Mouse (Mus musculus) liver, embryonic 15.5 days (tissue): ENCODE data around the gene Cope. TPM values are rescaled to one million over a fixed set of nuclear protein-coding genes. Genes with fewer than 3 reads are reported as not detected.

ENCODE experiments used
- ATAC-seq: fragments of 200-750 bp; cut with Nextera tagmentation; 2 replicates; pipeline ENCODE4 v1.8.0; 2017; ENCODE audit warnings: moderate number of reproducible peaks, mild to moderate bottlenecking, moderate library complexity; ENCODE audit not compliant: insufficient read depth
- H3K27ac ChIP-seq: fragments of 300-500 bp; sonication (generic); replicated peaks from 2 replicates; pipeline ENCODE4 v1.5.1; 2015; ENCODE audit warnings: mild to moderate bottlenecking, inconsistent platforms
- H3K27me3 ChIP-seq: fragments of 300-500 bp; sonication (generic); 2 replicates; pipeline ENCODE4 v1.6.1; 2015; ENCODE audit warnings: mild to moderate bottlenecking, inconsistent platforms
- H3K36me3 ChIP-seq: fragments of 300-500 bp; sonication (generic); replicated peaks from 2 replicates; pipeline ENCODE4 v1.6.1; 2015; ENCODE audit warnings: moderate library complexity, mild to moderate bottlenecking, inconsistent platforms
- H3K4me1 ChIP-seq: fragments of 300-500 bp; sonication (generic); replicated peaks from 2 replicates; pipeline ENCODE4 v1.6.1; 2015; ENCODE audit warnings: inconsistent platforms
- H3K4me2 ChIP-seq: fragments of 300-500 bp; sonication (generic); 2 replicates; pipeline ENCODE4 v1.6.1; 2015; ENCODE audit warnings: moderate library complexity, mild to moderate bottlenecking, inconsistent platforms
- H3K4me3 ChIP-seq: fragments of 300-500 bp; sonication (generic); replicated peaks from 2 replicates; pipeline ENCODE4 v1.5.1; 2015; ENCODE audit warnings: mild to moderate bottlenecking, inconsistent platforms
- H3K9ac ChIP-seq: fragments of 300-500 bp; sonication (generic); 2 replicates; pipeline ENCODE4 v1.6.1; 2015; ENCODE audit warnings: moderate library complexity, mild to moderate bottlenecking, inconsistent platforms
- H3K9me3 ChIP-seq: fragments of 300-500 bp; sonication (generic); replicated peaks from 2 replicates; pipeline ENCODE4 v1.6.1; 2016; ENCODE audit warnings: inconsistent platforms
- WGBS: fragments of 180-500 bp; shearing (Covaris S2); methylation state at CpG from one replicate; pipeline ENCODE4 v1.1.7; 2015; ENCODE audit warnings: mixed read lengths; ENCODE audit not compliant: insufficient replicate concordance; 5-methylcytosine and 5-hydroxymethylcytosine counted together
- polyA plus RNA-seq: library from polyadenylated mRNA; unstranded; fragments of >200 nt; fragmentation: Nextera tagmentation; extraction: Ambion mirVana; gene quantifications from 2 replicates; pipeline ENCODE4 v1.2.1, GENCODE M21; 2015

Cope gene
- 190 and 246 TPM in 2 replicates for polyA plus RNA-seq

GRCm38 (mm10) chr8:70302358-70302890, at the start of gene Cope, which contains the start of gene Ddx49:
TSS of gene Cope (plus strand) at chr8:70302518.
TSS of gene Ddx49 (minus strand) at chr8:70302489.
- Histone ChIP-seq H3K36me3 (peaks cover 55% of the 10 kb centered on the region), H3K27me3 (no peaks in the 10 kb centered on the region), H3K9me3 (no peaks in the 10 kb centered on the region), H3K4me3 (peak within 1 kb of the TSS; percentile 87), H3K4me2 (peak within 1 kb of the TSS; percentile 82), H3K27ac (peak within 1 kb of the TSS; percentile 71), H3K4me1 (peaks cover 40% of the 10 kb centered on the region), H3K9ac (peak within 1 kb of the TSS; percentile 85)
- peak; percentile 89 for ATAC-seq
- under 1% methylated on average over 40 of the region's 40 CpGs for WGBS

GRCm38 (mm10) chr8:70254628-70255027, 47.7 kb upstream of the Cope start:
- H3K36me3 ChIP-seq: peaks cover 99% of the 10 kb centered on the region

GRCm38 (mm10) chr8:70257456-70257855, 44.9 kb upstream of the Cope start:
- Histone ChIP-seq H3K27ac (no peak overlapping the region), H3K4me2 (no peak overlapping the region), H3K4me1 (peaks cover 39% of the 10 kb centered on the region), H3K9ac (no peak overlapping the region), H3K36me3 (peaks cover 98% of the 10 kb centered on the region), H3K4me3 (no peak overlapping the region), H3K9me3 (no peaks in the 10 kb centered on the region), H3K27me3 (no peaks in the 10 kb centered on the region)
- WGBS: 77% methylated on average over 3 of the region's 3 CpGs
- ATAC-seq: no peak

More at GRCm38 (mm10) chr8:70254628-70255027, 47.7 kb upstream of the Cope start:
- no peak for ATAC-seq
- Histone ChIP-seq H3K4me3 (no peak overlapping the region), H3K27ac (no peak overlapping the region), H3K4me2 (no peak overlapping the region), H3K9me3 (no peaks in the 10 kb centered on the region), H3K27me3 (no peaks in the 10 kb centered on the region), H3K4me1 (peaks cover 15% of the 10 kb centered on the region), H3K9ac (no peak overlapping the region)
- 65% methylated on average over 1 of the region's 1 CpGs for WGBS

- Histone ChIP-seq H3K4me2 (no peak overlapping the region), H3K9ac (no peak overlapping the region), H3K4me3 (no peak overlapping the region), H3K36me3 (peaks cover 98% of the 10 kb centered on the region), H3K4me1 (peaks cover 39% of the 10 kb centered on the region), H3K27ac (peak overlapping the region; percentile 72), H3K27me3 (no peaks in the 10 kb centered on the region), H3K9me3 (no peaks in the 10 kb centered on the region)
- WGBS: 51% methylated on average over 5 of the region's 5 CpGs
- peak; percentile 55; the same call in 1 of the 2 replicates for ATAC-seq
These were observed 43.7 kb upstream of the Cope start for GRCm38 (mm10) chr8:70258600-70258999.

- WGBS: 27% methylated on average over 2 of the region's 2 CpGs
- H3K36me3 ChIP-seq: peaks cover 98% of the 10 kb centered on the region
- ATAC-seq: peak; percentile 73
- no peak overlapping the region; the same call in 1 of the 2 replicates for H3K4me2 ChIP-seq
- peak overlapping the region; percentile 72 for H3K27ac ChIP-seq
- H3K9me3 ChIP-seq: no peaks in the 10 kb centered on the region
- H3K4me1 ChIP-seq: peaks cover 39% of the 10 kb centered on the region
- H3K9ac ChIP-seq: no peak overlapping the region
- no peaks in the 10 kb centered on the region for H3K27me3 ChIP-seq
- no peak overlapping the region for H3K4me3 ChIP-seq
These were observed 43.3 kb upstream of the Cope start for GRCm38 (mm10) chr8:70259043-70259442.

GRCm38 (mm10) chr8:70267674-70268073, 34.6 kb upstream of the Cope start:
- no peaks in the 10 kb centered on the region for H3K9me3 ChIP-seq
- peak; percentile 62 for ATAC-seq
- H3K4me2 ChIP-seq: no peak overlapping the region
- no peak overlapping the region for H3K9ac ChIP-seq
- H3K4me3 ChIP-seq: no peak overlapping the region
- peak overlapping the region; percentile 17; the same call in 1 of the 2 replicates for H3K27ac ChIP-seq
- no peaks in the 10 kb centered on the region for H3K27me3 ChIP-seq
- 22% methylated on average over 3 of the region's 3 CpGs for WGBS
- peaks cover 41% of the 10 kb centered on the region for H3K4me1 ChIP-seq
- peaks cover 29% of the 10 kb centered on the region for H3K36me3 ChIP-seq

GRCm38 (mm10) chr8:70268311-70268710, 34.0 kb upstream of the Cope start:
- 47% methylated on average over 5 of the region's 5 CpGs for WGBS
- Histone ChIP-seq H3K4me1 (peaks cover 47% of the 10 kb centered on the region), H3K27me3 (no peaks in the 10 kb centered on the region), H3K9ac (no peak overlapping the region; the same call in 1 of the 2 replicates), H3K9me3 (no peaks in the 10 kb centered on the region), H3K27ac (peak overlapping the region; percentile 17; the same call in 1 of the 2 replicates), H3K4me3 (no peak overlapping the region), H3K4me2 (peak overlapping the region; percentile 5; the same call in 1 of the 2 replicates), H3K36me3 (peaks cover 22% of the 10 kb centered on the region)
- no peak for ATAC-seq

GRCm38 (mm10) chr8:70268799-70269565, 33.3 kb upstream of the Cope start:
- Histone ChIP-seq H3K27ac (no peak overlapping the region; the same call in 1 of the 2 replicates), H3K9ac (no peak overlapping the region; the same call in 1 of the 2 replicates), H3K4me3 (no peak overlapping the region), H3K27me3 (no peaks in the 10 kb centered on the region), H3K4me2 (0 out of 2 replicates have a peak overlapping the region, but pooled peaks have one; percentile 5), H3K36me3 (peaks cover 16% of the 10 kb centered on the region), H3K9me3 (no peaks in the 10 kb centered on the region), H3K4me1 (peaks cover 49% of the 10 kb centered on the region)
- ATAC-seq: no peak
- WGBS: 24% methylated on average over 11 of the region's 11 CpGs

- no peak overlapping the region for H3K9ac ChIP-seq
- H3K9me3 ChIP-seq: no peaks in the 10 kb centered on the region
- WGBS: 31% methylated on average over 3 of the region's 3 CpGs
- peaks cover 54% of the 10 kb centered on the region for H3K4me1 ChIP-seq
- H3K36me3 ChIP-seq: no peaks in the 10 kb centered on the region
- no peak overlapping the region for H3K4me2 ChIP-seq
- no peak overlapping the region for H3K4me3 ChIP-seq
- ATAC-seq: peak; percentile 80
- H3K27ac ChIP-seq: peak overlapping the region; percentile 45; the same call in 1 of the 2 replicates
- no peaks in the 10 kb centered on the region for H3K27me3 ChIP-seq
These were observed 29.4 kb upstream of the Cope start for GRCm38 (mm10) chr8:70272949-70273348.

- H3K27ac ChIP-seq: no peak overlapping the region
- no peak for ATAC-seq
- H3K4me2 ChIP-seq: no peak overlapping the region
- peaks cover 53% of the 10 kb centered on the region for H3K4me1 ChIP-seq
- no peak overlapping the region for H3K4me3 ChIP-seq
- H3K36me3 ChIP-seq: no peaks in the 10 kb centered on the region
- no peak overlapping the region for H3K9ac ChIP-seq
- H3K27me3 ChIP-seq: no peaks in the 10 kb centered on the region
- H3K9me3 ChIP-seq: no peaks in the 10 kb centered on the region
These were observed 28.0 kb upstream of the Cope start for GRCm38 (mm10) chr8:70274350-70274749.

- Histone ChIP-seq H3K9me3 (no peaks in the 10 kb centered on the region), H3K36me3 (no peaks in the 10 kb centered on the region), H3K9ac (no peak overlapping the region), H3K4me2 (no peak overlapping the region), H3K27ac (0 out of 2 replicates have a peak overlapping the region, but pooled peaks have one; percentile 34), H3K4me3 (no peak overlapping the region), H3K4me1 (peaks cover 61% of the 10 kb centered on the region), H3K27me3 (no peaks in the 10 kb centered on the region)
- 42% methylated on average over 3 of the region's 3 CpGs for WGBS
- ATAC-seq: peak; percentile 34; the same call in 1 of the 2 replicates
These were observed 25.8 kb upstream of the Cope start for GRCm38 (mm10) chr8:70276476-70276875.
